Mouse (Mus musculus): ENCODE measurements around the gene Dedd2. TPM values are rescaled to one million over a fixed set of nuclear protein-coding genes. Genes with fewer than 3 reads are reported as not detected.

Dedd2 gene
- total and polyA plus RNA-seq, 2 experiments from 2014 or later, result 9.5 to 33.8 TPM

GRCm38 (mm10) chr7:25196107-25196506 is 24.3 kb downstream of the Dedd2 start:
- no peaks in the 10 kb centered on the region for H3K9me3 ChIP-seq (replicated peaks; ENCODE audit: control insufficient read depth, low read length)
- no peak overlapping the region for H3K27ac ChIP-seq (ENCODE audit: low read depth)
- TF ChIP-seq EP300 (IDR thresholded peaks at IDR 0.05; ENCODE audit: low read depth) (no peak), CTCF (IDR thresholded peaks at IDR 0.05; ENCODE audit: low read depth) (no peak)
- no peak overlapping the region for H3K4me2 ChIP-seq (ENCODE audit: low read depth, low read length)
- DNase-seq (ENCODE audit: low spot score) (no peak), ATAC-seq (ENCODE audit: insufficient read depth, low read depth) (no peak)
- H3K9ac ChIP-seq (replicated peaks; ENCODE audit: low read depth, low read length), result no peak overlapping the region
- no peaks in the 10 kb centered on the region for H3K4me1 ChIP-seq (ENCODE audit: control insufficient read depth, insufficient read depth)
- WGBS, result 75% methylated on average over 9 of the region's 9 CpGs
- no peaks in the 10 kb centered on the region for H3K27me3 ChIP-seq (ENCODE audit: control insufficient read depth, insufficient read depth, low read length)
- H3K4me3 ChIP-seq (ENCODE audit: low read depth, low read length), result no peak overlapping the region
- H3K36me3 ChIP-seq (replicated peaks; ENCODE audit: control insufficient read depth, insufficient read depth, low read length), result no peaks in the 10 kb centered on the region

- H3K4me2 ChIP-seq (ENCODE audit: low read depth, low read length), result no peak overlapping the region
- no peaks in the 10 kb centered on the region for H3K9me3 ChIP-seq (replicated peaks; ENCODE audit: control insufficient read depth, low read length)
- DNase-seq (ENCODE audit: low spot score) (no peak), ATAC-seq (ENCODE audit: insufficient read depth, low read depth) (no peak)
- H3K27ac ChIP-seq (ENCODE audit: low read depth), result no peak overlapping the region
- no peak overlapping the region for H3K4me3 ChIP-seq (ENCODE audit: low read depth, low read length)
- no peaks in the 10 kb centered on the region for H3K27me3 ChIP-seq (ENCODE audit: control insufficient read depth, insufficient read depth, low read length)
- H3K4me1 ChIP-seq (ENCODE audit: control insufficient read depth, insufficient read depth), result no peaks in the 10 kb centered on the region
- H3K9ac ChIP-seq (replicated peaks; ENCODE audit: low read depth, low read length), result no peak overlapping the region
- TF ChIP-seq CTCF (IDR thresholded peaks at IDR 0.05; ENCODE audit: low read depth) (no peak), EP300 (IDR thresholded peaks at IDR 0.05; ENCODE audit: low read depth) (no peak)
- WGBS, result 71% methylated on average over 3 of the region's 3 CpGs
- no peaks in the 10 kb centered on the region for H3K36me3 ChIP-seq (replicated peaks; ENCODE audit: control insufficient read depth, insufficient read depth, low read length)
Measured at GRCm38 (mm10) chr7:25195148-25195547, 25.3 kb downstream of the Dedd2 start.

- Histone ChIP-seq H3K4me2 (ENCODE audit: low read depth, low read length) (no peak overlapping the region), H3K9ac (replicated peaks; ENCODE audit: low read depth, low read length) (no peak overlapping the region), H3K27me3 (ENCODE audit: control insufficient read depth, insufficient read depth, low read length) (no peaks in the 10 kb centered on the region), H3K4me1 (ENCODE audit: control insufficient read depth, insufficient read depth) (no peaks in the 10 kb centered on the region), H3K27ac (ENCODE audit: low read depth) (no peak overlapping the region), H3K4me3 (ENCODE audit: low read depth, low read length) (no peak overlapping the region), H3K36me3 (replicated peaks; ENCODE audit: control insufficient read depth, insufficient read depth, low read length) (no peaks in the 10 kb centered on the region), H3K9me3 (replicated peaks; ENCODE audit: control insufficient read depth, low read length) (no peaks in the 10 kb centered on the region)
- ATAC-seq (ENCODE audit: insufficient read depth, low read depth), result no peak
- no peak for DNase-seq (ENCODE audit: low spot score)
- TF ChIP-seq EP300 (IDR thresholded peaks at IDR 0.05; ENCODE audit: low read depth) (no peak), CTCF (IDR thresholded peaks at IDR 0.05; ENCODE audit: low read depth) (no peak)
- 68% methylated on average over 8 of the region's 8 CpGs for WGBS
Measured at GRCm38 (mm10) chr7:25192110-25192509, 28.3 kb downstream of the Dedd2 start.

GRCm38 (mm10) chr7:25190806-25191205 is 29.6 kb downstream of the Dedd2 start:
- no peak for TF ChIP-seq EP300 (IDR thresholded peaks at IDR 0.05; ENCODE audit: low read depth)
- no peak for TF ChIP-seq CTCF (IDR thresholded peaks at IDR 0.05; ENCODE audit: low read depth)
- H3K9me3 ChIP-seq (replicated peaks; ENCODE audit: control insufficient read depth, low read length), result no peaks in the 10 kb centered on the region
- H3K9ac ChIP-seq (replicated peaks; ENCODE audit: low read depth, low read length), result no peak overlapping the region
- ATAC-seq (ENCODE audit: insufficient read depth, low read depth) (no peak), DNase-seq (ENCODE audit: low spot score) (no peak)
- WGBS, result 83% methylated on average over 11 of the region's 11 CpGs
- H3K36me3 ChIP-seq (replicated peaks; ENCODE audit: control insufficient read depth, insufficient read depth, low read length), result no peaks in the 10 kb centered on the region
- H3K4me1 ChIP-seq (ENCODE audit: control insufficient read depth, insufficient read depth), result no peaks in the 10 kb centered on the region
- H3K27me3 ChIP-seq (ENCODE audit: control insufficient read depth, insufficient read depth, low read length), result no peaks in the 10 kb centered on the region
- H3K27ac ChIP-seq (ENCODE audit: low read depth), result no peak overlapping the region
- no peak overlapping the region for H3K4me3 ChIP-seq (ENCODE audit: low read depth, low read length)
- no peak overlapping the region for H3K4me2 ChIP-seq (ENCODE audit: low read depth, low read length)

- Histone ChIP-seq H3K4me1 (ENCODE audit: control insufficient read depth, insufficient read depth) (no peaks in the 10 kb centered on the region), H3K9me3 (replicated peaks; ENCODE audit: control insufficient read depth, low read length) (no peaks in the 10 kb centered on the region), H3K27me3 (ENCODE audit: control insufficient read depth, insufficient read depth, low read length) (peaks cover 16% of the 10 kb centered on the region), H3K9ac (replicated peaks; ENCODE audit: low read depth, low read length) (no peak overlapping the region), H3K4me2 (ENCODE audit: low read depth, low read length) (no peak overlapping the region), H3K36me3 (replicated peaks; ENCODE audit: control insufficient read depth, insufficient read depth, low read length) (no peaks in the 10 kb centered on the region), H3K27ac (ENCODE audit: low read depth) (no peak overlapping the region), H3K4me3 (ENCODE audit: low read depth, low read length) (no peak overlapping the region)
- TF ChIP-seq EP300 (IDR thresholded peaks at IDR 0.05; ENCODE audit: low read depth), result no peak
- peak; percentile 92 for TF ChIP-seq CTCF (IDR thresholded peaks at IDR 0.05; ENCODE audit: low read depth)
- ATAC-seq (ENCODE audit: insufficient read depth, low read depth) (peak; percentile 64), DNase-seq (ENCODE audit: low spot score) (peak; percentile 43)
- 22% methylated on average over 21 of the region's 21 CpGs for WGBS
Measured at GRCm38 (mm10) chr7:25187662-25188650, 32.5 kb downstream of the Dedd2 start.
